ENCODE assay signal across 15 mouse cellular contexts in the genomic region with DNA sequence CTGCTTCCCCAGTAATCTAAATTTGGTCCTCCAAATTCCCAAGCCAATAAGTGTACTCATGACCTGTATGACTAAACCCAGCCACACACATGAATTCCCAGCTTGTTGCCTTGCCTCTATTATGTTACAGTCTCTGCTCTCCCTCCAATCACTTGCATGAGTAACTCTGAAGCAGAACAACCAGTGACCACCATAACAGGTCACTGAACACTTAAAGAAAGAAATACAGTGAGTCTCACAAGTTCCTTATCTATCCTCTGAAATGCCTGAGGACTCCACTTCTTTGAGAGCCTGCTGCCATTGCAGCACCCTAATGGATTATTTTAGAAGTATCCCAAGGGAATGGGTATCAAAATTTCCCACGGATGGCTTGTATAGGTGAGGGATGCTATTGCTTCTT.
"Had no signal": no experiment of that assay in that cellular context is flagged by ENCODE, and none has a peak within 500 bp of the region (broad histone marks: within the 10 kb centered on the region; RNA-seq: fewer than 3 reads in every experiment).

No protein-coding gene starts in this region.

- DNase-seq: kidney, adult 8-10 months; kidney, postnatal 25 days; layer of hippocampus, postnatal 36 days; liver, embryonic 13.5 days; lung, adult 2 months; thymus, adult 18-20 months; thymus, postnatal 36 days had no signal

- H3K27me3 ChIP-seq: kidney, embryonic 15.5 days; liver, embryonic 13.5 days; midbrain, embryonic 12.5 days; midbrain, embryonic 15.5 days; neural tube, embryonic 15.5 days had no signal

- H3K4me2 ChIP-seq: kidney, embryonic 15.5 days; liver, embryonic 13.5 days; midbrain, embryonic 12.5 days; midbrain, embryonic 15.5 days; neural tube, embryonic 12.5 days; neural tube, embryonic 15.5 days had no signal

- H3K9ac ChIP-seq: kidney, embryonic 15.5 days; liver, embryonic 13.5 days; midbrain, embryonic 12.5 days; midbrain, embryonic 15.5 days; neural tube, embryonic 12.5 days; neural tube, embryonic 15.5 days had no signal

- ATAC-seq: midbrain, embryonic 15.5 days had no signal

- H3K27ac ChIP-seq: kidney, embryonic 15.5 days; layer of hippocampus, adult 2 months; left cerebral cortex, adult 2 months; liver, embryonic 13.5 days; macrophage; midbrain, embryonic 12.5 days; midbrain, embryonic 15.5 days; neural tube, embryonic 12.5 days; neural tube, embryonic 15.5 days had no signal

- H3K4me1 ChIP-seq: kidney, embryonic 15.5 days; liver, embryonic 13.5 days; midbrain, embryonic 12.5 days; midbrain, embryonic 15.5 days; neural tube, embryonic 15.5 days had no signal

- H3K36me3 ChIP-seq: kidney, embryonic 15.5 days; liver, embryonic 13.5 days; midbrain, embryonic 12.5 days; midbrain, embryonic 15.5 days; neural tube, embryonic 12.5 days; neural tube, embryonic 15.5 days had no signal

- H3K9me3 ChIP-seq: kidney, embryonic 15.5 days; liver, embryonic 13.5 days; midbrain, embryonic 12.5 days; midbrain, embryonic 15.5 days; neural tube, embryonic 12.5 days; neural tube, embryonic 15.5 days had no signal

- H3K4me3 ChIP-seq: kidney, embryonic 15.5 days; layer of hippocampus, adult 2 months; left cerebral cortex, adult 2 months; liver, embryonic 13.5 days; midbrain, embryonic 12.5 days; midbrain, embryonic 15.5 days; neural tube, embryonic 12.5 days; neural tube, embryonic 15.5 days had no signal
